Comparison of ENCODE assay signal across 25 mouse cellular contexts in genomic region chr6:6779157-6779556, GRCm38 (mm10).
DNase-seq lines count a peak whose midpoint lies in the region; ATAC-seq and TF ChIP-seq lines count a peak whose summit lies in the region.
"Had no signal": no experiment of that assay in that cellular context is flagged by ENCODE, and none has a peak within 500 bp of the region (broad histone marks: within the 10 kb centered on the region; RNA-seq: fewer than 3 reads in every experiment).

No protein-coding gene starts in this region.

- H3K27me3 ChIP-seq in heart, embryonic 16.5 days (ENCODE audit: control insufficient read depth, insufficient read depth, low read length) = no peaks in the 10 kb centered on the region
- no peaks in the 10 kb centered on the region for H3K27me3 ChIP-seq in lung, embryonic 15.5 days
- no peaks in the 10 kb centered on the region for H3K27me3 ChIP-seq in stomach, embryonic 15.5 days (replicated peaks)
- no peaks in the 10 kb centered on the region for H3K27me3 ChIP-seq in stomach, postnatal 0 days (ENCODE audit: control insufficient read depth, insufficient read depth, low read length)
- H3K27me3 ChIP-seq: embryonic facial prominence, embryonic 15.5 days; forebrain, embryonic 12.5 days; liver, embryonic 12.5 days; neural tube, embryonic 13.5 days had no signal

- intact Hi-C loops in heart, postnatal 36 days (cut with DNase I) = no loop called here
- intact Hi-C loops in heart, postnatal 14 days (cut with DNase I) = no loop called here

- peak; percentile 45; the same call in 1 of the 2 replicates for ATAC-seq in heart, embryonic 16.5 days (replicated peaks; ENCODE audit: extremely low read depth, insufficient read depth, low FRiP score)
- ATAC-seq in lung, embryonic 15.5 days (ENCODE audit: borderline replicate concordance, extremely low read depth, low FRiP score, low TSS enrichment) = peak; percentile 42; the same call in 1 of the 2 replicates
- peak; percentile 39; the same call in 1 of the 2 replicates for ATAC-seq in stomach, embryonic 15.5 days (ENCODE audit: insufficient read depth, low FRiP score, low read depth)
- no peak for ATAC-seq in stomach, postnatal 0 days (ENCODE audit: low FRiP score, low TSS enrichment)
- ATAC-seq: forebrain, postnatal 0 days; intestine, embryonic 16.5 days; liver, embryonic 12.5 days; liver, postnatal 0 days had no signal

- H3K36me3 ChIP-seq in heart, embryonic 16.5 days (ENCODE audit: control insufficient read depth, insufficient read depth) = no peaks in the 10 kb centered on the region
- H3K36me3 ChIP-seq in lung, embryonic 15.5 days = no peaks in the 10 kb centered on the region
- H3K36me3 ChIP-seq in stomach, embryonic 15.5 days = no peaks in the 10 kb centered on the region
- H3K36me3 ChIP-seq in stomach, postnatal 0 days (ENCODE audit: control insufficient read depth, insufficient read depth, low read length) = no peaks in the 10 kb centered on the region
- H3K36me3 ChIP-seq: embryonic facial prominence, embryonic 10.5 days; embryonic facial prominence, embryonic 15.5 days; forebrain, embryonic 12.5 days; G1E; liver, embryonic 12.5 days; neural tube, embryonic 13.5 days had no signal

- no peak overlapping the region for H3K4me3 ChIP-seq in heart, embryonic 16.5 days (ENCODE audit: low read length)
- H3K4me3 ChIP-seq in lung, embryonic 15.5 days = no peak overlapping the region
- H3K4me3 ChIP-seq in stomach, embryonic 15.5 days (replicated peaks) = no peak overlapping the region
- H3K4me3 ChIP-seq in stomach, postnatal 0 days (ENCODE audit: low read depth, low read length) = no peak overlapping the region
- H3K4me3 ChIP-seq: embryonic facial prominence, embryonic 10.5 days; embryonic facial prominence, embryonic 15.5 days; forebrain, embryonic 12.5 days; liver, embryonic 12.5 days; neural tube, embryonic 13.5 days had no signal

- no peak overlapping the region for H3K27ac ChIP-seq in heart, embryonic 16.5 days (ENCODE audit: low read length)
- no peak overlapping the region for H3K27ac ChIP-seq in lung, embryonic 15.5 days
- H3K27ac ChIP-seq in stomach, embryonic 15.5 days = no peak overlapping the region
- no peak overlapping the region for H3K27ac ChIP-seq in stomach, postnatal 0 days (replicated peaks)
- H3K27ac ChIP-seq: embryonic facial prominence, embryonic 10.5 days; embryonic facial prominence, embryonic 15.5 days; forebrain, embryonic 12.5 days; kidney, postnatal 0 days; liver, embryonic 12.5 days; neural tube, embryonic 13.5 days had no signal

- H3K9me3 ChIP-seq in heart, embryonic 16.5 days (replicated peaks; ENCODE audit: control insufficient read depth, low read length) = no peaks in the 10 kb centered on the region
- H3K9me3 ChIP-seq in lung, embryonic 15.5 days = no peaks in the 10 kb centered on the region
- no peaks in the 10 kb centered on the region for H3K9me3 ChIP-seq in stomach, embryonic 15.5 days
- H3K9me3 ChIP-seq in stomach, postnatal 0 days (ENCODE audit: control insufficient read depth, low read length) = no peaks in the 10 kb centered on the region
- H3K9me3 ChIP-seq: embryonic facial prominence, embryonic 10.5 days; embryonic facial prominence, embryonic 15.5 days; forebrain, embryonic 12.5 days; G1E; liver, embryonic 12.5 days; neural tube, embryonic 13.5 days had no signal

- WGBS in heart, embryonic 16.5 days = 12% methylated on average over 1 of the region's 1 CpGs
- 18% methylated on average over 1 of the region's 1 CpGs for WGBS in lung, embryonic 15.5 days
- 56% methylated on average over 1 of the region's 1 CpGs for WGBS in stomach, embryonic 15.5 days
- 52% methylated on average over 1 of the region's 1 CpGs for WGBS in stomach, postnatal 0 days

- DNase-seq in heart, adult 11 months = peak; percentile 87
- no peak for DNase-seq in heart, postnatal 36 days
- DNase-seq in heart, postnatal 14 days = no peak
- no peak for DNase-seq in lung, adult 18-20 months
- DNase-seq in stomach, postnatal 0 days (ENCODE audit: low spot score) = no peak
- DNase-seq: adrenal gland, postnatal 10 days; cerebellum, adult 8-10 months; cerebellum, postnatal 25 days; forebrain, postnatal 0 days; kidney, adult 8-10 months; kidney, postnatal 4 days; left cerebral cortex, postnatal 4 days; liver, postnatal 0 days; right cerebral cortex, postnatal 4 days had no signal

- H3K4me2 ChIP-seq in heart, embryonic 16.5 days (ENCODE audit: low read depth, low read length) = no peak overlapping the region
- no peak overlapping the region for H3K4me2 ChIP-seq in lung, embryonic 15.5 days
- H3K4me2 ChIP-seq in stomach, embryonic 15.5 days = no peak overlapping the region
- H3K4me2 ChIP-seq in stomach, postnatal 0 days (replicated peaks; ENCODE audit: low read depth) = no peak overlapping the region
- H3K4me2 ChIP-seq: embryonic facial prominence, embryonic 15.5 days; forebrain, embryonic 12.5 days; liver, embryonic 12.5 days; neural tube, embryonic 13.5 days had no signal

- no peak overlapping the region for H3K9ac ChIP-seq in heart, embryonic 16.5 days (ENCODE audit: low read length)
- no peak overlapping the region for H3K9ac ChIP-seq in lung, embryonic 15.5 days
- H3K9ac ChIP-seq in stomach, embryonic 15.5 days = no peak overlapping the region
- H3K9ac ChIP-seq in stomach, postnatal 0 days (ENCODE audit: low read length) = no peak overlapping the region
- H3K9ac ChIP-seq: embryonic facial prominence, embryonic 15.5 days; forebrain, embryonic 12.5 days; forebrain, postnatal 0 days; liver, embryonic 12.5 days; liver, postnatal 0 days; neural tube, embryonic 13.5 days had no signal

- peaks cover 3% of the 10 kb centered on the region for H3K4me1 ChIP-seq in heart, embryonic 16.5 days (ENCODE audit: control insufficient read depth, insufficient read depth, low read length)
- H3K4me1 ChIP-seq in lung, embryonic 15.5 days = no peaks in the 10 kb centered on the region
- no peaks in the 10 kb centered on the region for H3K4me1 ChIP-seq in stomach, embryonic 15.5 days
- H3K4me1 ChIP-seq in stomach, postnatal 0 days (replicated peaks; ENCODE audit: control insufficient read depth, insufficient read depth) = no peaks in the 10 kb centered on the region
- H3K4me1 ChIP-seq: embryonic facial prominence, embryonic 10.5 days; embryonic facial prominence, embryonic 15.5 days; liver, embryonic 12.5 days had no signal

- TF ChIP-seq CTCF in stomach, postnatal 0 days (IDR thresholded peaks at IDR 0.05; ENCODE audit: low read depth) = no peak

- no peak for TF ChIP-seq EP300 in stomach, postnatal 0 days (optimal IDR thresholded peaks at IDR 0.05)
